Mouse (Mus musculus) MEL (cell line): ENCODE measurements at regions not wholly inside any gene's neighbourhood (a gene's known extent, or its start where the extent isn't known, plus 50 kb on each side); places are given as distances from the start of the nearest gene placed in this dataset.

Experiments
- CHD1 ChIP-seq: IDR thresholded peaks from 2 replicates; pipeline ENCODE4 v1.6.1; 2012; ENCODE audit warnings: low read depth, mild to moderate bottlenecking, inconsistent platforms, low read length, improper control_type of control experiment
- CHD2 ChIP-seq: IDR thresholded peaks from 2 replicates; pipeline ENCODE4 v1.6.1; 2011; ENCODE audit warnings: low read length, improper control_type of control experiment
- CTCF ChIP-seq, 3 experiments: IDR thresholded peaks in 2 of 3; conservative IDR thresholded peaks in 1 of 3; 2 replicates each; pipeline ENCODE4 v1.5.1; 2011 to 2012; ENCODE audit warnings: low read length in 3 of 3, low read depth in 2 of 3, mild to moderate bottlenecking in 2 of 3, improper control_type of control experiment in 1 of 3, inconsistent platforms in 1 of 3, mixed read lengths in 1 of 3, moderate library complexity in 1 of 3; ENCODE audit not compliant: control insufficient read depth in 1 of 3, insufficient read depth in 1 of 3, poor library complexity in 1 of 3, severe bottlenecking in 1 of 3
- ELF1 ChIP-seq: IDR thresholded peaks from 2 replicates; pipeline ENCODE4 v1.6.1; 2014; ENCODE audit warnings: low read depth, mild to moderate bottlenecking, inconsistent platforms, low read length, improper control_type of control experiment, moderate library complexity
- MAX ChIP-seq: IDR thresholded peaks from 2 replicates; pipeline ENCODE4 v1.6.1; 2011; ENCODE audit warnings: low read length, improper control_type of control experiment
- MEF2A ChIP-seq: IDR thresholded peaks from 2 replicates; pipeline ENCODE4 v1.6.1; 2014; ENCODE audit warnings: low read depth, mild to moderate bottlenecking, inconsistent platforms, low read length, improper control_type of control experiment; ENCODE audit not compliant: poor library complexity, insufficient replicate concordance, severe bottlenecking; ENCODE audit errors: extremely low read depth
- POLR2A ChIP-seq, 2 experiments: IDR thresholded peaks; 2 replicates each; pipeline ENCODE4 v1.6.1; 2011 to 2012; ENCODE audit warnings: low read length in 2 of 2, mild to moderate bottlenecking in 2 of 2, control low read depth in 1 of 2, improper control_type of control experiment in 1 of 2, low read depth in 1 of 2, moderate library complexity in 1 of 2; ENCODE audit not compliant: control insufficient read depth in 1 of 2, insufficient read depth in 1 of 2, poor library complexity in 1 of 2

DNA sequence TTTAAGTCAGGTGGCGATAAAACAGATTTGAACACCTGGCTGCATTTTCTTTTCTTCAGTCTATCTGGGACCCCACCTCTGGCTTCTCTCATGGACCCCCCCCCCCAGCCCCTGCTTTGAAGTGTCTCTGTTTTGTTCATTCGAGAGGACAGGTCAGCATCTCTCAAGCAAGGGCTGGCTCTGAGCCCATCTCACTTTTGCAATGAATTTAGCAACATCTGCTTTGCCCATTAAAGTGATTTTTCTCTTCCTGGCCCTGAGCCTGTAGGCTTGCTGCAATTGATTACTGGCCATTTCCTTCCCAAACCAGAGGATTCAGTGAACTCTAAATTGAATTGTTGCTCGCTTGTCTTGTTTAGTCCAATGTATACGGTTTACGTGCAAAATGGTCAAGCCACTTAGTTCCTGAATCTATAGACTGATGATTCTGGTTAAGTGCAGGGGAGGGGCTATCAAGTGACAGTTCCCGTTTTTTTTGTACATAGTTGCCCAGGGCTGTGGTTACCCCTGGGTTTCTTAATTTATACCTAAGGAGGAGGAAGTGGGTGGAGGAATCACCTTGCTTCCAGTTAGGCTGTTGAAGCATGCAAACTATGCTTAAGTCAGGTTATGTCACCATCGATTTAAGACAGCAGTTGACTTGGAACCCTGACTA lies 146.3 kb downstream of the Pten start:
- TF ChIP-seq POLR2A (IDR thresholded peaks at IDR 0.05; ENCODE audit: control insufficient read depth in 1 of 2, insufficient read depth in 1 of 2, low read depth in 1 of 2, low read length in 2 of 2, poor library complexity in 1 of 2) (no peak), MEF2A (peak; percentile 83; the same call in 1 of the 2 replicates), ELF1 (peak; percentile 65), CTCF (IDR thresholded peaks at IDR 0.05 in 2 of 3, conservative IDR thresholded peaks at IDR 0.05 in 1 of 3; ENCODE audit: control insufficient read depth in 1 of 3, insufficient read depth in 1 of 3, low read depth in 2 of 3, low read length in 3 of 3, poor library complexity in 1 of 3, severe bottlenecking in 1 of 3) (no peak), CHD1 (no peak), CHD2 (no peak), MAX (no peak)
